Mouse (Mus musculus) forelimb bud, embryonic 11.5 days (tissue): ENCODE measurements at regions not wholly inside any gene's neighbourhood (a gene's known extent, or its start where the extent isn't known, plus 50 kb on each side); places are given as distances from the start of the nearest gene placed in this dataset.

Experiments
- DNase-seq: peaks from one replicate; pipeline ENCODE4 v3.0.0-alpha.2; 2012; ENCODE audit warnings: low read depth, low spot score

DNA sequence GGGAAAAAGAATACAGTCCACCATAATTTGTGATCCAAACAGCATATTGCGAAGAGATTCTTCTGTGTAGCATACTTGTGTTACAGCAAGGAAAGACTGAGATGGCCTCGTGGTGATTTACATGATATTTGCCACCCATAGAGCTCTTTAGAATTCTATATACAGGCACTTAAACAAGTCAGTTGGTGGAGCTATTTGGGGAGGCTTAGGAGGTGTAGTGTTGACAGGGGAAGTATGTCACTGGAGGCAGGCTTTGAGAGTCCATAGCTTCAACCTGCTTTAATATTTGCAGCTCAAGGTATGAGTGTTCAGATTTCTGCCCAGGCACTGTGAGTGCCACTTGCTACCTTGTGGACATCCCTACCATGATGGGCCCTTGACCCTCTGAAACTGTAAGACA is 187.3 kb downstream of the Ostf1 start:
- no peak for DNase-seq

DNA sequence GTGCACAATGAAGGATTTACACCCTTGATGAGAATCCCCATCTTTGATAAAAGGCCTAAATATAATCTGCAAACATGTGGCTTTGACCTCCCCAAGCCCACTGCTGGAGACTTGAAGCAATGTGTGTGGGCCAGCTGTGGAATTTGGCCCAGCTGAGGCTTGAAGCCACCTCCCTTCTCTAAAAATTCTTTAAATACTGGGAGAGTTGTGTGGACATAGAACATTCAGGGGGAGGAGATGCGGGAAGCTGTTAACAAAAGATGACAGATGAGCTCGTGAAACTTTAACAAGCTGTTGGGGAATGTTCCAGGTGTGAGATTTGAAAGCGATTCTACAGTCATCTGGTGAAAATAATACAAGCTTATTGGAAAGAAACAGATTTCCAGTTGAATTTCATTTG is 195.3 kb downstream of the Ostf1 start:
- DNase-seq, result peak; percentile 68

DNA sequence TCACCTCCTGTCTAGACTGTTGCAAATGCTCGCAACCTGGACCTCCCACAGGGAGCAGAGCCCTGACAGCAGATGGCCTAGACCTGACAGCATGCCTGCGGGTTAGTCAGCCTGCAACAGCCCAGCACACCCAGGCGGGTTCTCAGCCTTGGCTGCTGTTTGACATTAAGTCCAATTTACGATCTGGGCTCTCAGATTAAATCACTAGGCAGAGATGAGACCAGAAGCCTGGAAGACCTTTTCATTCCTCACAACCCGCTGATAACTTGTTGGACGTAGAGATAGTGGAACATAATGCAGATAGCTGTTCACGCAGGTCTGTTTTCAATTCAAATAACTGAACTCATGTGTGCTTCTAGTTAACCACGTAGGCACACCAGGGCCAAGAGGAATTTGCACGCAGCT is 211.2 kb downstream of the Ostf1 start:
- peak; percentile 68 for DNase-seq

DNA sequence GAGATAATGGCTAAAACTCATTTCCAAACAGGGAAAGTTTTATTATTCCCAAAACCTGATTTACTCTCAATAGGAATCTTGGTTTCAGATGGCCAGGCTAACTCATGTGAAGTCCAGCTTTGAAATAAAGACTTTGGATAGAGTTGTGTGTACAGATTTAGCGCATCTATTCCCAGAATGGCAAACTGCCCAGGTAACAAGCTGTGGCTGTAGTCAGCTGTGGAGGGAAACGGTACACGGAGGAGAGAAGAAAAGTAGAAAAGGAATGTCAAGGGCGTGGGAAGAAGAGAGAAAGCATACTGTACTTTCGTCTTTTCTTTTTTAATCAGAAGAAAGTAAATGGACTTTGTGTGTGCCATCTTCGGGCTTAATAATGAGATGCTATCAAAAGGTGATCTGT is 213.1 kb downstream of the Ostf1 start:
- no peak for DNase-seq

DNA sequence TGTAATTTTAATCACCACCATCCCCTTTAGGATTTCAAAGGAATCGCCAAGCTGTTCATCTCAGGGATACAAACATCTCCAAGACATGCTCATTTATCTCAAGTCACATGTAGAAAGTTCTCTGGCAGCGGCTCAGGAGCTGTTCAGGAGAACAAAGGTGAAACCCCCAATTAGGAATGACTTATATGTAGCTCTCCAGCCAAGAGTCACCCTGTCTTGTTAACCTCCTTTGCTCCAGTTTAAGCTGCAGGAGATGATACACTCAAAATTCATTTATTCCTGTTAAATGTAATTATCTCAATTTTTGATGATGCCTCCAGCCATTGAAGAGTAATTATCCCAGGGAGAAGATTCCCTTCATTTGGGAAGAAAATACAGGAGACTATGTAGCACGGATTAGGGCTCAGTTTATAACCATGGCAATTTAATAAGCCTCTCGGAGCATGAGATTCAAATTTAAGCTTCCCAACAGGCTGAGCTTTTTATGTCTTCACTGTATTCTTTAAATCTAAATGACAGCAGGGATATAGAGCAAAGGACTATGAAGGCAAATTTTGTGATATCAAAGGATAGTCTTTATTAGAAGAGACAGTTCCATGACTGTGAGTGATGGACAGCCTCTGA is 254.0 kb downstream of the Ostf1 start:
- DNase-seq, result no peak

DNA sequence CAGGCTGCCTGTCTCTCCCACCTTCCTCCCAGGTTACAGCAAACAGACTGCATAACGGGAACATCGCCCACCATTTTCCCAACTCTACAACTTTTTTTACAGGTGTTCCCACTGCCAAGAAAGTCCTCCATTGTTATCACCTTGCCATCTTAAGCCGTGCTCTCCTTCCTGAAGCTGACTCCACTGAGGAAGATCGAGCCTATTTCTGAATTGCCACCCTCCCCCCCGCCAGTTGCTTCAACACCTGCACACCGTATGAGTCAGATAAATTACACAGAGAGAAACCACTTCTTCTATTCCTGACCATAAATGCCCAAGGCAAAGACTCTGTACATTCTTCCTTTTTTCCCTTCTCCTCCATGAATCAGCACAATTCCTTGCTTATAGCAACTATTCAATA is 263.0 kb downstream of the Ostf1 start:
- DNase-seq, result no peak

DNA sequence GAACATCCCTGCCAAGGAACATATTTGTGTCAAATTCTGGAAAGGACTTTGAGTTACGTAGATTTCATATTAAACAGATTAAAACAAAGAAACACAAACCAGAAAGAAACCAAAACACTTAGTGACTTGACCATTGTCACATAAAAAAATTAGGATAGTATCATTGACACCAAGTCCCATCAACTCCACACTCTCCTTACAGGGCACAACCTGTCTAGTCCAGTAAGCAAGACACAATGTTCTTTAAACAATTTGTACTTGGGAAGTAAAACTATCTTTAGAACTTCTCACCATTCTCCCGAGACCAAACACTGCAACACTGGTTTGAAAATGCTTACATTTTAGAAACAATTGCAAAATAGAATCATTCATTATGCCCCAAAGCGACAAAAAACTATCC is 277.7 kb downstream of the Ostf1 start:
- no peak for DNase-seq

DNA sequence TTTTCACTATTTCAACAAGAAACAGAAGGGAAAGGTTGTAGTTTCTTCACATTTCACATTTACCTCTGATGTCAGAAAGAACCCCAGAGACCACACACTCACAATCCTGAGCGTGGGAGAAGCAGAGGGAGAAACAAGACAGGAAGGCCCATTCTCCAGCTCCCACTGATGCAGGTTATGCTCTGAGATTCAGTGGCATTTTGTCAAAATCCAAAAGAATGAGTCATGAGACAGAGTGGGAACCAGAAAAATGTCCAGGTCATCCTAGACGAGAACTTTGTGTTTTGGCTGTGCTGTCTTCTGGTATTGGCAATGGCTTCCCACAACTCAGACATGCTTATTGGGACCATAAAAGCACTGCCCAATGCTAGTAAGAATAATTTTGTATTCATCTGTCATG is 285.9 kb downstream of the Ostf1 start:
- DNase-seq, result no peak

DNA sequence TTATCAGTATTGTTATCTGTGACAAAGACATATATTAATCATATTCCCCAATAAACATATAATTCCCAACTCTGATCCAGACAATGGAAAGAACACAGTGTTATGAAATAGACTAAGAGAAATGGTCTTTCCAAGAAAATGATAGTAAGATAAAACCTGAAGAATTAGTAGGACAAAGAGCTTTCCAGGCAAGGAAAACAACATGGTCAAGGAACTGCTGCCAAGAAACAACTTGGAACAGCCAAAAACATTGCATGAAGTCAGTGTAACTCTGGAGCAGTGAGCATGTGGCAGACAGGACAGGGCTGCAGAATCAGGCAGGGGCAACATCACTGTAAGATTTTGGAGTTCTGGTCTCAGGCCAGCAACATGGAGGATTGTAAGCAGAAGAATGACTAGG is 288.0 kb downstream of the Ostf1 start:
- no peak for DNase-seq

DNA sequence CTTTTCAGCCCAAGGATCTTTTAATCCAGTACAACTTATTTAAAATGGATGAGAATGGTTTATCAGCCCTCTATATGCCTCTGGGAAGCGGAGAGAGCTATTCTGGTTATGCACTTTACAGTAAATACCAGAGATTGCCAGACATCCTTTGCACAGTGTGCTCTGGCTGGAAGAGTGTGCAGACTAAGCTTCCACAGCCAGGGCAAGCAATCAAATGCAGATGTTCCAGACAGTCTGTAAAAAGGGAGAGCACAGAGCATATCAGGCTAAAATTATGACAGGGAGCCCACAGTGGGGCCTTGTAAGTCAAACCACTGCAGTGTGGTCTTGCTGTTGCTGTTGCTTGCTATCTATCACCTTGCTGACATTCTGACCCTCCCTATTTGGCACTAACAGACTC is 288.6 kb downstream of the Ostf1 start:
- DNase-seq, result peak; percentile 17

DNA sequence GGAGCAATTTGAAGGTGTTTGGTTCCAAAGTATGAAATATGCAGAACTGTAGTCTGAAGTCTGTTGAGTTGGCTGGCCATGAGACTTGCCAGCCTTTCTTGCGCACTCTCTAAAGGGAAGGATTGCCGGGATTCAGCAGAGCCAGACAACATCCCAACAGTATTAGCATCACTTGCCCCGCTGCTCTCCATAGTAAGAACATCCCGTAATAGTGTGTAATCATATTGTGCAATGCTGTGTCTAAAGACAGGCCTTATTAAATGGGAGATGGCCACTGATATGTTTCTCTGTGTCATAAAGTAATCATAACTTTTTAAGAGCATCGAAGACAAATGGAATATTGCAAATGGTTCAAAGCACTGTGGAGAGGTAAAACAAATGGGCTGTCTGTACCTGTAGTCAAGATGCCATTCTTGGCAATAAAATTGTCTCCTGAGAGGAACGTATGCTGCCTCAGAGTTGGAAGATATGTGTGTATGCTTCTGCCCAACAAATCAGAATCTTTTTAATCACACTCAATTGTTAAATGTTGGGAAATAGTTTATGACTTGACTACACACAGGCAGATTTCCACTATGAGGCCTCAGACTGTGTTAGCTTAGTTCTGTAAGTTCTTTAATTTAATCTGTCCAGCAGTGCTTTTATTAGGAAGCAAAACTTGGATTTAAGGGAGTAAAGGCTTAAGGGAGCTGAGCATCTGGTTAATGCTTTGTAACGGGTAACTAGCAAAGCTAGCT is 293.6 kb downstream of the Ostf1 start:
- no peak for DNase-seq

DNA sequence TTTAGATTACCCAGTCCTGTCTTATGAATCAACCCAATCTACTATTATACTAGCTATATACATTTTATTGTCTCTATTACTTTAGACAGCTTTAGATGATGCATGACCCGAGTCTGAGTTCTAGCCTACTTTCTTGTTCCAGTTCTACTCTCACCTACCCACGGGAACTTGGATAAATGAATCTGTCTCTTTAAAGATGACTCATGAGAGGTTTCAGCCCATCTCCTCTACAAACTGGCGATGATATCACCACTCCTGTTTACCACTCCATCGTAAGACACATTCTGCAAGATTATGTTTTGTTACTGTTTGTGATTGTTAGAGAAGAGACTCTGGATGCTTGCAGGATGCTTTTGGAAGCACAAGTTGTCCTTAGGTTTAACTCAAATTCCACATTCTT is 295.0 kb downstream of the Ostf1 start:
- no peak for DNase-seq

DNA sequence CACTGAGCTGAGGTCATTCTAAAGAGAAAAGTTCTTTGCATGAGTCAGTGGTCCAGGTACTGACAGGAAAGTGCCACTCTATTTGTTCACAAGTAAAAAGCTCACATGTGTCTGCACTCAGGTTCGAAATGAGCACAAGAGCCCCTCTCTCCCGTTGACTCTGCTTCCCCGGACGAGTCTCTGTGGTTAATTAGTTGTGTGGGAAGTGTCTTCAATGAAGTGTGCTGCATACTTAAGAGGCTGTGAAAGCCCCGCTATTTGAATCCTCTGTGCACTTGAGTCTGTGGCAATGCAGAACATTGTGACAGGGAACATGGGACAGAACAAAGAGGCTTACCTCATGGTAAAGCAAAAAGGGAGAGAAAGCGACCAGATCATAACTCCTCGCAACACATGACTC is 297.0 kb downstream of the Ostf1 start:
- DNase-seq, result peak; percentile 9

DNA sequence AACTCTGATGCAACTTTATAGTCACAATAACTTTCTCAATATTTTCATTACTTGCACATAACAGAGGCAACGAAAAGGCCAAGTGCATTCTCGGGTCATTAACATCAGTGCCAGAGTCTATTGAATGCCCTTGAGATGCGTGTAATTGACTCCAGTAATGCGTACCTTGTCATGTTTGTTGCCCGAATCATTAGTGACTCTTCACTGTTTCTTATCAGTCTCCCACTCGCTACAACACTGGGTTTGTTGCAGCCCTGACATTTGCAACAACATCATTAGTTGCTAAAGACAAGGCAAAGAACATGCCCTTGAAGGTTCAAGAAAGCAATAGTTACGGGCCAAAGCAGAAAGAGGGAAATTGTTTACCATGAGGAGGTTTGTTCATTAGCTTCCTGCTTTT is 299.8 kb downstream of the Ostf1 start:
- no peak for DNase-seq

DNA sequence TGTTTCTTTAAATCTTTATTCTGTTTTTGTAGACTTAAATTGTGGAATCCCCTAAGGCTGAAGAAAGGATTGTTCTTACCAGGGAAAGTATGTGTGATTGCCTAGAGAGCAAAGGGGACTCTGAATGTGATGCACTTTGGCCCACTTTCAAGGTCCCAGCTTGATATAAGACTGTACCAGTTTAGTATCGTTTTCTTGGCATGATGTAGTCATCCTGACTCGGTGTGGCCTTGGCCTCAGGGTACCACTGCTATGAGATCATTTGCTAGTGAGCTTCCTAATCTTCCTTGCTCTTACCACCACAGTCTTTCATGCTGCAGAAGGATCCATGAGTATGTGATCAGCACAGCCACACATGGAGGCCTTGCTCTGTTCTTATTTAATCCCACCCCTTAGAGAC is 302.2 kb downstream of the Ostf1 start:
- DNase-seq, result no peak

DNA sequence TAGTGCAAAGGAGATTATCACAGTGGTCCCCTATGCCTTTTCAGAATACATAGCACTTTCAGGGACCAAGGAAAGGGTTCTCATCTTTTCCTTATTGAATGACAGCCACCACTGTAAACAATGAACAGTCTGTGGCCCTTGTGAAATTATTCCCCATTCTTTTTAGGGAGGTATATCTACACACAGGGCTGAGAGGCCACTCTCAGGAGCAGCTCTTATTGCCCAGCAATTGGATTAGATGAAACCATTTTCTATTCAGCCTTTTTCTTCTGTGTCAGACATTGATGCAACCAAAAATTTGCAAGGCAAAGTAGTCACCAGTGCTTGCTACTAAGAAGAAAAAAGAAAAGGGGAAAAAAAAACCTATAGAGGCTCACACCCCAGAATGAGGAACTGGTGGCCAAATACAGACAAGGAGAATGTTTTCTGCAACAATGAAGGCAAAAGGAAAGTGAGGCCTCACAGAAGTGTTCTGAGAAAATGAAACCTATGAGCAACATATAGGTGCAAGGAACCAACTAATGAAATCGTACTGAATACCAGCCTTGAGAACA is 313.2 kb downstream of the Ostf1 start:
- DNase-seq, result no peak

DNA sequence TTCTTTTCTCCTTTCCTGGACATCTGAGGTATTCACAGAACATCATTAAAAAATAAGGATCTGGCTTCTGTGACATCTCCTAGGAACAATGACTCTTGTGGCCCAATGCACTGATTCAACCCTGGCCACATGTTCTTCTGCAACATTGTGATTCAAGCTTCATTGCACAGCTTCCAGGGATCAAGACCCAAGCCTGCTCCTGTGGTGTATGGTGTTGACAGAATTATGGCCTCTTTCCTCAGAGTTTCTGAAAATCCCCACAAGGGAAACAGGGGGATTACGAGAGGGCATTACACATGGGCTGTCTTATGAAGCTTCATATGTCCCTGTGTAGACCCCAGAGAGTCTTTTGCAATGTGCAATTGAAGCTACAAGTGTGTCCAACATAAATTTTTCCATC is 358.2 kb downstream of the Ostf1 start:
- DNase-seq, result peak; percentile 13

DNA sequence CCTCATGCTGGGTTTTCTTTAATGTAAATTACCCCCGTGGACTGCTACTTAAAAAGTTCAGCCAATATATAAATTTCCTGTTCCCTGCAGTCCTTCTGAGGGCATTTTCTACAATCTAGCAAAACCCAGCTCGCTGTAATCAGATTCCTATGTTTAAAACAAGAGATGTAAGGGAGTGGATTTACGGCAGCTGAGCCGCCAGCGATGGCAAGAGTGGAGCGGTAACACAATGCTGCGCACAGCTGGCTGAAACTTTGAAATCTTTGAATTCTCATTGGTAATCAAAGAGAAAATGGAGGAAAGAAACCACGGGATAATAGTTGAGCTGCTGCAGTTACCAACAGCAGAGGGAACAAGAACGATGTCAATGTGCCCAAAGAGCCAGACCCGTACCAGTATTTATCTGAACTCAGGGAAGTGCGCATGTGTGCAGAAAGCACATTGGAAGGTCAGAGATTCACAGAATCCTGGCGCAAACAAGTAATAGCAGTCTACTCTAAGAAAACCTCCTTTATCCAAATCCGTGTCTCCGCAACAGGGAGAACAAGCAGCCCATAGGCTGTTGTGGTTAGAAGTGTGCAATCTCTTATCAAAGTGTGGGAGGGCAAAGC is 376.4 kb downstream of the Ostf1 start:
- DNase-seq, result no peak

DNA sequence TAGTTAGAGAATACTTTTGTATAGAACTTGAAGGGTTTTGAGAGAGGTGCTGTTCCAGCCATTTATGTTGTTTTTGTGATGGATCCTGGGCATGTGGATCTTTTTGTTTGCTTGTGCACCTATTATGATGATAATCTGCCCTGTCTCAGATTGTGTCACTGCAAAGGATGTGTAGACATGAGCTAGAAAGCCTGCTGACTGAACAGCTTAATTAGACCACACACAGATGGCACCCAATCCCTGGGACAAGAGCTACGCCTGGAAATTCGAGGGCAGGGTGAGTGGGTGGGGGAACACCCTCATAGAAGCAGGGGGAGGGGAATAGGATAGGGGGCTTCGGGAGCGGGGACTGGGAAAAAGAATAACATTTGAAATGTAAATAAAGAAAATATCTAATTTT is 378.3 kb downstream of the Ostf1 start:
- DNase-seq, result no peak
